Mouse (Mus musculus) monocyte, adult 2 months (primary cell): ENCODE data around the gene Tmem206.
A peak's percentile ranks its signal among the peaks of the same experiment; 100 is the strongest.

ENCODE experiments used
- DNase-seq, 2 experiments: peaks; one replicate each; pipeline ENCODE4 v3.0.0; 2022; ENCODE audit warnings: low spot score in 2 of 2, low read depth in 1 of 2

Tmem206 gene

GRCm38 (mm10) chr1:191307766-191308455 lies 17.8 kb upstream of the Tmem206 start:
- no peak for DNase-seq

GRCm38 (mm10) chr1:191311296-191311898 lies 14.3 kb upstream of the Tmem206 start:
- DNase-seq: no peak

GRCm38 (mm10) chr1:191312513-191312941 lies 13.2 kb upstream of the Tmem206 start:
- DNase-seq: peak; percentile 45 to 71

- DNase-seq: no peak
Measured at GRCm38 (mm10) chr1:191313158-191313557, 12.6 kb upstream of the Tmem206 start.

DNA sequence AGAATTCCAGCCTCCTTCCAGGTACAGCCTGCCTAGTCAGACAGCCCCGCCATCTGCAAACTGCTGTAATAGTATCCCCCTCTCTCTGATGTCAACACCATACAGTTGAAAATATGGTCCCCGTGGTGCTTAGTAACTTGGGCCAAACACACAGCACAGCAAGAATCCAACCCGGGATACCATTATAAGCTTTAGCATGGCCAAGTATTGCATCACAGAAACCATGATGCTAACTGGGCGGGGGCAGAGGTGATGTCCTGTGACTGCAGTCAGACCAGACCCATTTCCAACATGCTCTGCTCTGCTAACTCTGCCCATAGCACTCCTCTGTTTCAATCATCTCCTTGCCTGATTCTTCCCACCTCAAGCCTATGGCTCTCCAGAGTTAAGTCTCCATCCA lies 11.8 kb upstream of the Tmem206 start:
- no peak for DNase-seq

- DNase-seq: no peak
Measured at GRCm38 (mm10) chr1:191316818-191317217, 8.9 kb upstream of the Tmem206 start.

GRCm38 (mm10) chr1:191317591-191318196 lies 8.0 kb upstream of the Tmem206 start, which contains the start of gene Nenf:
TSS of gene Nenf (minus strand) at chr1:191318194.
- peak in 1 of 2 experiments; percentile 51 for DNase-seq

DNA sequence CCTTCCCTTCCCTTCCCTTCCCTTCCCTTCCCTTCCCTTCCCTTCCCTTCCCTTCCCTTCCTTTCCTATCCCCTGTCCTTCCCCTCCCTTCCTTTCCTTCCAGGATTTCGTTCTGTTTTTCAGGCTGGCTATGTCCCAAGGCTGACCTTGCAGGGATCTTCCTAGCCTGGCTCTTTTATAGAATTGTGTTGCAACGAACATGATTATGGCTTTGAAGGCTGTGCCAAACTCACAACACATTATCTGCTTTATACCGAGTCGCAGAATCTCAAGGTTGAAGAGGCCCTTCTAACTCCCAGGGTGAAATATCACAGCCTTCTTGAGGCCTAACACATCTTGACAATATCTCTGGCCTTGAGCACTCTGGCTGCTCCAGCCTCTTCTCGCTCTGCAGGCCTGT lies 7.0 kb upstream of the Tmem206 start:
- DNase-seq: no peak

- no peak for DNase-seq
Measured at GRCm38 (mm10) chr1:191323381-191323780, 2.3 kb upstream of the Tmem206 start.

DNA sequence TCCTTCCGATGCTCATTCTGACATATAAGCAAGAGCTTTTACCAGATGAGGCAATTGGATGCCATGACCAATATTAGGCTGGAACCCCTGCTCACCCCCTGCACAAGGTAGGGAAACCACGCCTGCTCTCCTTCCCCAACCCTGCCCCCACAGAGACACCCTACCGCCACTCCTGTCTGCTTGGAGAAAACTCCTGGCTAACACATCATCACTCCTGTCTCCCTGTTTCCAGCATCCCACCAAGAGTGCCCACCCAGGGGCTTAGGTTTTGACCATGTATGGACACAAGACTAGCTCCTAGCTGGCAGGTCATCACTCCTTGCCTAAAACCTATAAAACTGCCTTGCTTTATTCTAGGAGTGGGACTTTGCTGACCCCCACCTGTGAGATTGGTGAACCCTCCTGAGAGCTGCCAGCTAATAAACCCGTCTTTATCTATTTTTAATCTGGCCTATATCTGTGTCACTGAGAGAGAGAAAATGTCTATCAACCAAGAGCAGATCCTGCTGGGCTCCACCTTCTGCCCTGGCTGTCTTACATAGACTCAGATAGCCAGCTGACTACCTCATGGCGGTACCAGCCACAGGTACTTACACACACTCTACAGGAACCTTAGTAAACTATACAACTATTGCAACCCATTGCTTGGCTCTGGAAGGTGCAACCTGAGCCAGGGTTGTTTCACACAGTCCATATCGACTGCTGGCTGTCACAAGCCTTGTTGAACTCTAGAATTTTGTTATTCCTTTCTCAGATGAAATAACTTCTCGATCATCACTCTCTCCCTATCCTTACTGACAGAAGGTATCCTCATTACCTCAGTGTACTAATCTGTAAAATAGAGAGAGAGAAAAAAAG lies 750 bp upstream of the Tmem206 start:
- no peak for DNase-seq

DNA sequence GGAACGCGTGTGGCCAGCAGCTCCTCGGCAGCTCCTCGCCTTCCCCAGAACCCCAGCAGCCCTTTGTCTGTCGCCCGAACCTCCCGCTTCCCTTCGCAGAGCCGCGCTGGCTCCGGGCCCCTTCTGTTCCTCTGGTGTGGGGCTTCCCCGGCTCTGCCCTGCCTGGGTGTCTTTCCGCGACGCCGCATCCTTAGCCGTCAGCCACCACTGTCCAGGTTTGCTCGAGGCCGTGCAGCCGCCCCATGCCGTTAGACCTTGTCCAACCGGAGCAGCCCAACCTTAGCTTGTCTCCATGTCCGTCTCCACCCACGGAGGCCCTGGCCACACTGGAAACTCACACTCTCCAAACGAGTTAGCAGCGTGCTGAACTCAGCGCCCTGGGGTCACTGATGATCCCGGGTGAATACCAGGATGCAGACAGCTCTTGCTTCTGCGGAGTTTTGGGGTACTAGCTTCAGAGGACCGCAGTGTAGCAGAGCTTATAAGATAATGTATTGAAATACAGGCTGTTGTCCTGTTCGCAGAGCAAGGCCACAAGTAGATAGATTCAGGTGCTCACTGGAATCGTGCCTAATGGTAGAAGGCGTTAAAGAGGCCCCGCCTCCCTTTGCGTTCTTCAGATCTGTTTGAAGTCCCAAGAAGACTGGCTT lies 646 bp downstream of the Tmem206 start:
- peak in 1 of 2 experiments; percentile 40 for DNase-seq

- DNase-seq: no peak
Measured at GRCm38 (mm10) chr1:191327258-191327657, 1.5 kb downstream of the Tmem206 start.

DNA sequence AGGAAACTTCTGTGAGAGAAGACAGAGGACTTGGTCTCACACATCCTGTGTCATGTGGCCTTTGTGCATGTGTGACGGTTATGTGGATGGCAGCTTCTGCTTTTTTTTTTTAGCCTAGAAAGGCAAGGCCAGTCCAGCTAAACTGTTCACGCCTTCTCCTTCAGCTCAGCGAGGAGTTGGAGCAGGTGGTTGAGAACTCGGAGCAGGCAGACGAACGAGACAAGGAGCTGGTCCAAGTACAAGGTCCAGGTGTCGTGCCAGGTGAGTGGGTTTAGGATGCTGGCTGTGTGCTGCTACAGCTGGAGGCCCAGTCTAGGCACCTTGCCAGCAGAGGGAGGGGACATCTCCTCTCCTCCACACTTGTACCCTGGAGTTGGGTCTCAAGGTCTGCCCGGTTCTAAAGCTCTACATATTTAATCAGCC lies 2.3 kb downstream of the Tmem206 start:
- peak in 1 of 2 experiments; percentile 32 for DNase-seq

DNA sequence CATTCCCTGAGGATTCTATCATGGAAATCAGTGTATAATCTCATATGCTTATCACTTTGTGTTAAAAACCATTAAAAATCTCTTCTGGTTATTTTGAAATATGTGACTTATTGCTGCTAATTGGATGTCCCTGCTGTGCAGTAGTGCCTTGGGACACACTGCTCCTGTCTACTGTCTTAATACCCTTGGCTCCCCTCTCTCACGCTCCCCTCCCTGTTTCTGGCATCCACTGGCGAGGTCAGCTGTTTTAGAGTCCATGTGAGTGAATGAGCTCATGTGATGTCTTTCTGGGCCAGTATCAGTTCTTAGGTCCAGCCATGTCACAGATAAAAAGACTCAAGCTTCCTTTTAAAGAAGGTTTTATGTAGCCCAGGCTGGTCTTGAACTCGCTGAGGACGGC lies 4.6 kb downstream of the Tmem206 start:
- no peak for DNase-seq

GRCm38 (mm10) chr1:191334500-191334899 lies 8.8 kb downstream of the Tmem206 start:
- DNase-seq: peak in 1 of 2 experiments; percentile 34

DNA sequence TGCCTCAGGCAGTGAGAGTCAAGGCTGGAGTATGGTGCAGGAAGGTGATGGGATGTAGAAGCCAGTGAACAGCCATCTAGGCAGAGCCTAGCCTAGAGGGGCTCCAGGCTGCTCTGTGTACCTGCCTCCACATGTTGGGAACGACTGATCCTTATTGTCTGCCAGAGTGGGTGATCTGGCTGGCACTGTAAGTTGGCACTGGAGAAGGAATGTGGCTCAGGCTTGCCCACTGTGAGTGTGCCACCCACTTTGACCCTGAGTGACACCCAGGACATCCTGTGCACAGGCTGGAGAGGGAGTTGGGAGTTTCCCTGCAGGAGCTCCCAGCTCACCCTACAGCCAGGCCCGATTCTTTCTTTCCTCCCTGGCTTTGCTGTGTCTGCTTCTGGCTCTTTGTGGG lies 14.2 kb downstream of the Tmem206 start:
- DNase-seq: no peak

DNA sequence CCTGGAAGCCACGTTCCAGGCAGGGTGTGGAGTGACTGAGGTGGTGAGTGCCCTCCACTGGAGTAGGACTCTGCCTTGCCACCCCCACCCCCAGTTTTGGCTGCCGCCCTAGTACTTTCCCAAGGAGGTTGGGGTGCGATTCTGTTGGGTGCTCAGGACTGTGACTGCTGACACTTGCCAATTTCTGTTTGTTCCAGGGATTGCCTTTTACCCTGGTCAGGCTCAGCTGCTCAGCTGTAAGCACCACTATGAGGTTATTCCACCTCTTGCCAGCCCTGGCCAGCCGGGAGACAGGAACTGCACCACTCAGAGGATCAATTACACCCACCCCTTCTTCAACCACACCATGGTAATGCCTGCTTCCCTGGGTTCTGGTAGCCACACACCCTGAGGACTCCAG lies 14.8 kb downstream of the Tmem206 start:
- DNase-seq: no peak

DNA sequence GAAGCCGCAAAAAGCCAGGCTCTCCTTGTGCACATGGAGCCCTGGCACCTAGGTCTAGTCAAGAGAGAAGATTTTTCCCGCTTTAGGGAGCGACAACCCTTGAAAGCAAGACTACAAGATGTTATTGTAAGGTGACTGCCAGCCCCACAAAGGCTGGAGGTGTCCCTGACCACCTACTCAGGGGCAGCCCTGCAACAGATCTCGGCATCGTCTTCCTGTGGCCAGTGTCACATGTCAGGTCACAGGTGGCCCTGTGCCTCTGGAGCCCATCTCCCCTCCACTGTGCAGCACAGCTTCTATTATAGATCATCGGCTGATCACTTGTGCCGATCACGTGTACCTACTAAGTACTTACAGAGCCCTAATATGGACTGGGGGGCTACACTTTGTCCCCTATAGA lies 21.9 kb downstream of the Tmem206 start:
- no peak for DNase-seq

DNA sequence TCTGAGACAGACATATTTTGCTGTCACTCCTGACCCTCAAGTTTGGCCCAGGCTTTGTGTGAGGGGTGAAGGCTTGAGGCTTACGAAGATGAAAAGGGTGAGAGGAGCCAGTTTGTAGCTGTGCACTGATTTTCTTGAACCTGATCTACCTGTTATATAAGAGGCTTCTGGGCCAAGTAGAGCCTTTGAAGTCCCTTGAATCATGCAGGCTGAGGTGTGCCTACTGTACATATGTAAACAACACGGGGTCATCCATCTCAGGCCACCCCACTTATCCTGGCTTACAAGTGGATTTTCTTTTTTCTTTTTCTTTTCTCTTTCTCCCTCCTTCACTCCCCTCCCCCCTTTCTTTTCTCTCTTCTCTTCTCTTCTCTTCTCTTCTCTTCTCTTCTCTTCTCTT lies 22.9 kb downstream of the Tmem206 start:
- no peak for DNase-seq

- DNase-seq: no peak
Measured at GRCm38 (mm10) chr1:191348996-191349395, 23.3 kb downstream of the Tmem206 start.

DNA sequence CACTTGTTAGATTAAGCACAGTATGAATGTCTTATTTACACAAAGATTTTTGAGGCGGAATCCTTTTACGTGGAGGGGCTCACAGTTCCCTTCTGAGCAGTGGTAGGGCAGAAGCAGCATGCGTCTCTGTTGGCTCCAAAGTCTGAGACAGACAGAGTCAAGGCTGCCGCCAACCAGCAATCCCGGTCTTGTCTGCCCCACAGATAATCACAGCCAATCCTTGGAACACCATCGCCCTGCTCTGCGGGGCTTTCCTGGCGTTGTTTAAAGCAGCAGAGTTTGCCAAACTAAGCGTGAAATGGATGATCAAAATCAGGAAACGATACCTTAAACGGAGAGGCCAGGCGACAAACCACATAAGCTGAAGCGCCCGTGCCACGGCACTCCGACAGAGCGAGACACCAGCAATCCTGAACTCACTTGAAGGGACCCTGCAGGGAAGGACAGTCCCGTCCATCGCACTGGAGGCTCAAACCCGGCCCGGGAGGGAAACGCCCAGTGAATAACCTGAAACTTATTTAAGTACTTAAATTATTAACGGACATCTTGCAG lies 23.9 kb downstream of the Tmem206 start:
- DNase-seq: no peak
